Mouse (Mus musculus) midbrain, embryonic 11.5 days (tissue): ENCODE data around the gene Nf2. TPM values are rescaled to one million over a fixed set of nuclear protein-coding genes. Genes with fewer than 3 reads are reported as not detected.

Source experiments
- ATAC-seq: fragments of 200-750 bp; cut with Nextera tagmentation; 2 replicates; pipeline ENCODE4 v1.8.0; 2017; ENCODE audit warnings: moderate TSS enrichment, moderate library complexity; ENCODE audit not compliant: low FRiP score
- DNase-seq: peaks from one replicate; pipeline ENCODE4 v3.0.0; 2015; ENCODE audit warnings: low spot score; ENCODE audit errors: missing footprints
- H3K27ac ChIP-seq: fragments of 300-500 bp; sonication (generic); 2 replicates; pipeline ENCODE4 v1.5.1; 2014; ENCODE audit warnings: low read depth, low read length
- H3K27me3 ChIP-seq: fragments of 300-500 bp; sonication (generic); 2 replicates; pipeline ENCODE4 v1.6.1; 2014; ENCODE audit warnings: mild to moderate bottlenecking, low read length, moderate library complexity, mixed read lengths; ENCODE audit not compliant: control insufficient read depth, insufficient read depth
- H3K36me3 ChIP-seq: fragments of 300-500 bp; sonication (generic); 2 replicates; pipeline ENCODE4 v1.6.1; 2014; ENCODE audit warnings: mild to moderate bottlenecking, low read length, moderate library complexity, mixed read lengths; ENCODE audit not compliant: control insufficient read depth, insufficient read depth
- H3K4me1 ChIP-seq: fragments of 300-500 bp; sonication (generic); 2 replicates; pipeline ENCODE4 v1.6.1; 2014; ENCODE audit warnings: low read length; ENCODE audit not compliant: control insufficient read depth, insufficient read depth
- H3K4me2 ChIP-seq: fragments of 300-500 bp; sonication (generic); 2 replicates; pipeline ENCODE4 v1.6.1; 2014; ENCODE audit warnings: mild to moderate bottlenecking, moderate library complexity
- H3K4me3 ChIP-seq: fragments of 300-500 bp; sonication (generic); 2 replicates; pipeline ENCODE4 v1.5.1; 2014; ENCODE audit warnings: low read depth, low read length
- H3K9ac ChIP-seq: fragments of 300-500 bp; sonication (generic); 2 replicates; pipeline ENCODE4 v1.6.1; 2014; ENCODE audit warnings: low read length
- H3K9me3 ChIP-seq: fragments of 300-500 bp; sonication (generic); 2 replicates; pipeline ENCODE4 v1.6.1; 2016; ENCODE audit warnings: low read length; ENCODE audit not compliant: control insufficient read depth
- WGBS: fragments of 180-500 bp; shearing (Covaris S2); extraction: QIAGEN DNeasy Blood & Tissue Kit; methylation state at CpG from one replicate; pipeline ENCODE4 v1.1.7; 2014; 5-methylcytosine and 5-hydroxymethylcytosine counted together
- polyA plus RNA-seq: library from polyadenylated mRNA; unstranded; fragments of >200 nt; fragmentation: Nextera tagmentation; extraction: Ambion mirVana; gene quantifications from 2 replicates; pipeline ENCODE4 v1.2.1, GENCODE M21; 2014

The Nf2 gene
- polyA plus RNA-seq, 1 experiment from 2014 or later, result 51.0 TPM

GRCm38 (mm10) chr11:4865645-4866251 lies 16.4 kb upstream of the Nf2 start:
- DNase-seq (peak; percentile 95), ATAC-seq (no peak)
- Histone ChIP-seq H3K9me3 (no peaks in the 10 kb centered on the region), H3K27ac (no peak overlapping the region), H3K36me3 (no peaks in the 10 kb centered on the region), H3K27me3 (no peaks in the 10 kb centered on the region), H3K4me2 (no peak overlapping the region), H3K4me1 (no peaks in the 10 kb centered on the region), H3K4me3 (no peak overlapping the region), H3K9ac (no peak overlapping the region)
- 41% methylated on average over 10 of the region's 10 CpGs for WGBS

DNA sequence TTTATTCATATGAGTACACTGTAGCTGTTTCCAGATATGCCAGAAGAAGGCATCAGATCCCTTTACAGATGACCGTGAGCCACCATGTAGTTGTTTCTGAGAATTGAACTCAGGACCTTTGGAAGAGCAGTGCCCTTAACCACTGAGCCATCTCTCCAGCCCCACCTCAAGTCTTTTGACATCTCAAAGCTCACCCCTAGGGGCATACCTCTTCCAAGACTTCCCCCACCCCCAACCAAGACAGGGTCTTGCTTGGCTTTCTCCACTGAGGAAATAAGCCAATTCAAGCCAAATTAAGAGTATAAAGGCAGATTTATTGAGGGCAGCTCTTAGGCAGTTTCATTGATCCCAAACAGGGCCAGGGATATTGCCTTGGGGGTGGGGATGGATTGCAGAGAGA lies 13.4 kb upstream of the Nf2 start:
- no peak for ATAC-seq
- no peaks in the 10 kb centered on the region for H3K9me3 ChIP-seq
- H3K36me3 ChIP-seq, result no peaks in the 10 kb centered on the region
- no peaks in the 10 kb centered on the region for H3K4me1 ChIP-seq
- H3K27ac ChIP-seq, result no peak overlapping the region
- H3K27me3 ChIP-seq, result no peaks in the 10 kb centered on the region
- no peak overlapping the region for H3K4me2 ChIP-seq
- H3K4me3 ChIP-seq, result no peak overlapping the region
- no peak overlapping the region for H3K9ac ChIP-seq
- WGBS, result 81% methylated on average over 1 of the region's 1 CpGs
- DNase-seq, result no peak

- H3K27ac ChIP-seq, result no peak overlapping the region
- no peak overlapping the region for H3K4me2 ChIP-seq
- DNase-seq, result no peak
- H3K4me3 ChIP-seq, result no peak overlapping the region
- no peaks in the 10 kb centered on the region for H3K9me3 ChIP-seq
- no peaks in the 10 kb centered on the region for H3K4me1 ChIP-seq
- 60% methylated on average over 11 of the region's 11 CpGs for WGBS
- H3K9ac ChIP-seq, result no peak overlapping the region
- no peaks in the 10 kb centered on the region for H3K27me3 ChIP-seq
- H3K36me3 ChIP-seq, result no peaks in the 10 kb centered on the region
- no peak for ATAC-seq
Measured at GRCm38 (mm10) chr11:4861816-4862604, 12.7 kb upstream of the Nf2 start.

DNA sequence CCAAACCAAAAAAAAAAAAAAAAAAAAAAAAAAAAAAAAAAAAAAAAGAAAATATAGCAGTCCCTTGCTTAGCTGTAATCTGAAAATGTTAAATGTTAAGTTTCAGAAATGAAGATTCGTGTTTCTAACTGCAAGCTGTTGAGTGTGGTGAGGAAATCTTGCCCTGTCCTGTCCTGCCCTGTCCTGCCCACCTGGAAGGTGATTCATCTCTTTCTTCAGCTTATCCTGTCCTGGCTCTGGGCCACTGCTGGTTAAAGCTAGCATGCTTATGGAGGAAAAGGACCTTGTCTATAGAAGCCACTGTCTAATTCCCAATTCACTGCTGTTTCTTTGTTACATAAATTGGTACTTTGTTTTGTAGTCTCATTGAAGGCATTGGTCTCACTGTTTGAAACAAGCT lies 11.7 kb upstream of the Nf2 start:
- H3K27me3 ChIP-seq, result no peaks in the 10 kb centered on the region
- H3K36me3 ChIP-seq, result no peaks in the 10 kb centered on the region

GRCm38 (mm10) chr11:4858416-4858815 lies 9.1 kb upstream of the Nf2 start:
- Histone ChIP-seq H3K9ac (no peak overlapping the region), H3K4me1 (no peaks in the 10 kb centered on the region), H3K36me3 (no peaks in the 10 kb centered on the region), H3K27me3 (no peaks in the 10 kb centered on the region), H3K27ac (no peak overlapping the region), H3K9me3 (no peaks in the 10 kb centered on the region), H3K4me3 (no peak overlapping the region), H3K4me2 (no peak overlapping the region)
- ATAC-seq (no peak), DNase-seq (no peak)
- WGBS, result 61% methylated on average over 2 of the region's 2 CpGs

More for the DNA sequence above, 11.7 kb upstream of the Nf2 start:
- H3K4me1 ChIP-seq, result no peaks in the 10 kb centered on the region
- H3K4me3 ChIP-seq, result no peak overlapping the region
- ATAC-seq (no peak), DNase-seq (no peak)
- WGBS, result 70% methylated on average over 1 of the region's 1 CpGs
- H3K4me2 ChIP-seq, result no peak overlapping the region
- no peak overlapping the region for H3K9ac ChIP-seq
- no peaks in the 10 kb centered on the region for H3K9me3 ChIP-seq
- H3K27ac ChIP-seq, result no peak overlapping the region

GRCm38 (mm10) chr11:4854181-4854580 lies 4.8 kb upstream of the Nf2 start:
- Histone ChIP-seq H3K4me1 (no peaks in the 10 kb centered on the region), H3K4me3 (no peak overlapping the region), H3K27me3 (no peaks in the 10 kb centered on the region), H3K9ac (no peak overlapping the region), H3K9me3 (no peaks in the 10 kb centered on the region), H3K4me2 (no peak overlapping the region), H3K27ac (no peak overlapping the region), H3K36me3 (no peaks in the 10 kb centered on the region)
- ATAC-seq (no peak), DNase-seq (no peak)
- WGBS, result 85% methylated on average over 5 of the region's 5 CpGs

DNA sequence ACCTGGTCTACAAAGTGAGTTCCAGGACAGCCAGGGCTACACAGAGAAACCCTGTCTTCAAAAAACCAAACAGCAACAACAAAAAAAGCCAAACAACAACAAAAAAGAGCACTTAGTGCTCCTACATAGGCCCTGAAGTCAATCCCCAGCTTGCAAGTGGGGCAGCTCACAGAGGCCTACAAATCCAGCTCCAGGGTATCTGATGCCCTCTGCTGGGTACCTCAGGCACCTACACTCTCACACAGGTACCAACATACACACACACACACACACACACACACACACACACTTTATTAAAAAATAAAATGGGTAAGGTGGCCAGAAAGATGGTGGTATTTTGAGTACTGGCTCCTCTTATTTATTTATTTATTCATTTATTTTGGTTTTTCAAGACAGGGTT lies 3.7 kb upstream of the Nf2 start:
- no peak overlapping the region for H3K9ac ChIP-seq
- H3K27ac ChIP-seq, result no peak overlapping the region
- H3K9me3 ChIP-seq, result no peaks in the 10 kb centered on the region
- no peak overlapping the region for H3K4me2 ChIP-seq
- no peak overlapping the region for H3K4me3 ChIP-seq
- H3K27me3 ChIP-seq, result no peaks in the 10 kb centered on the region
- H3K36me3 ChIP-seq, result no peaks in the 10 kb centered on the region
- DNase-seq (no peak), ATAC-seq (no peak)
- peaks cover 4% of the 10 kb centered on the region for H3K4me1 ChIP-seq

- Histone ChIP-seq H3K9me3 (no peaks in the 10 kb centered on the region), H3K4me1 (peaks cover 7% of the 10 kb centered on the region), H3K4me2 (no peak overlapping the region; the same call in 1 of the 2 replicates), H3K27ac (no peak overlapping the region), H3K4me3 (no peak overlapping the region), H3K27me3 (no peaks in the 10 kb centered on the region), H3K36me3 (no peaks in the 10 kb centered on the region), H3K9ac (no peak overlapping the region)
- DNase-seq, result peak; percentile 85
- WGBS, result 93% methylated on average over 2 of the region's 2 CpGs
- no peak for ATAC-seq
Measured at GRCm38 (mm10) chr11:4850404-4850803, 1.1 kb upstream of the Nf2 start.

DNA sequence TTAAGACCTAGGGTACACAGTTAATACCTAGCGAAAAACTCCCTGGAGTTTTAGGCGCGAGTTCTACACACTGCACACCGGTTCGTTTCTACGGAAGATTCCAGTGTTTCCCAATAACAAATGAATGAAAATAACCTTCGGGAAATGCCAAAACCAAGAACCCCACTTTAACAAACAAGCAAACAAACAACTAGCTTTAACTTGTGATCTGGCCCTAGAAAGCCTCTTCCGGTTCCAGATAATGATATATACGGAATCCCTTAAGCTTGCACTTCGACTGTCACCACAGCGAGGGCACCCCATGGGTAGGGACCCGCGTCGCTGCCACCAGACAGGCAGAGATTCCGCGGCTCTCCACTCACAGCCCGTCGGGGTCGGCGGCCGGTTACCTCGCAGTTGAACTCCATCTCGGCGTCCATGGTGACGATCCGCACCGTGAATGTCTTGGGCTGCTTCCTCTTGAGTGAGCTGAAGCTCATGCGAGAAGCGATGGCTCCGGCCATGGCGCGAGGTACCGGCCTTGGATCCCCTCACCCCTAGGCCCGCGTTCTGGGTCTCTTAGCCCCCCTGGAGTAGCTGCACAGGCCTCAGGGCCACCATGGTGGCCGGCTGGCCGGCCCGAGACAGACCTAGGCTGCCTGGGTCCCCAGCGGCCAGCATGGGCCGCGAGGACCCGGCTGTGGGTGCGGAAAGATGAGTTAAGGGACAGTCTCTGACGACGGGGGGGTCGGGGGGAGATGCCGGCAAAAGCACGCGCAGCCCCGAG lies 670 bp downstream of the Nf2 start:
- no peak; the same call in none of the 2 replicates for ATAC-seq

More for the DNA sequence above, 670 bp downstream of the Nf2 start:
- Histone ChIP-seq H3K4me3 (peak overlapping the region; percentile 88), H3K4me1 (peaks cover 7% of the 10 kb centered on the region), H3K9me3 (no peaks in the 10 kb centered on the region), H3K9ac (peak overlapping the region; percentile 93), H3K4me2 (peak overlapping the region; percentile 54), H3K36me3 (no peaks in the 10 kb centered on the region), H3K27me3 (no peaks in the 10 kb centered on the region), H3K27ac (peak overlapping the region; percentile 55; the same call in 1 of the 2 replicates)
- DNase-seq, result peak; percentile 98
- WGBS, result under 1% methylated on average over 50 of the region's 50 CpGs
